Mouse (Mus musculus) MEL (cell line): Measurements from ENCODE around the gene Gm42417. TPM values are rescaled to one million over a fixed set of nuclear protein-coding genes. Genes with fewer than 3 reads are reported as not detected.

ENCODE experiments used
- DNase-seq: peaks from one replicate; pipeline ENCODE4 v3.0.0; 2011; ENCODE audit warnings: low read depth, low spot score
- H3K27ac ChIP-seq: 2 replicates; pipeline ENCODE4 v1.5.1; 2012; ENCODE audit warnings: low read depth, mild to moderate bottlenecking, control low read depth, low read length, moderate library complexity; ENCODE audit not compliant: control insufficient read depth
- H3K27me3 ChIP-seq, 2 experiments: fragments of 150-350 bp in 1 of 2; sonication (generic) in 1 of 2; 2 replicates each; pipeline ENCODE4 v1.6.1; 2012; ENCODE audit warnings: low read length in 2 of 2, mild to moderate bottlenecking in 2 of 2, improper control_type of control experiment in 1 of 2, moderate library complexity in 1 of 2; ENCODE audit not compliant: insufficient read depth in 2 of 2, control insufficient read depth in 1 of 2
- H3K36me3 ChIP-seq, 2 experiments: 2 replicates each; pipeline ENCODE4 v1.6.1; 2012 to 2014; ENCODE audit warnings: low read length in 2 of 2, improper control_type of control experiment in 1 of 2, inconsistent platforms in 1 of 2, mild to moderate bottlenecking in 1 of 2; ENCODE audit not compliant: insufficient read depth in 2 of 2, control insufficient read depth in 1 of 2
- H3K4me1 ChIP-seq, 2 experiments: fragments of 150-350 bp in 1 of 2; sonication (generic) in 1 of 2; 2 replicates each; pipeline ENCODE4 v1.6.1; 2012; ENCODE audit warnings: low read length in 2 of 2, improper control_type of control experiment in 1 of 2, mild to moderate bottlenecking in 1 of 2; ENCODE audit not compliant: insufficient read depth in 2 of 2, control insufficient read depth in 1 of 2
- H3K4me3 ChIP-seq, 2 experiments: fragments of 150-350 bp in 1 of 2; sonication (generic) in 1 of 2; 2 replicates each; pipeline ENCODE4 v1.5.1; 2012; ENCODE audit warnings: low read depth in 2 of 2, low read length in 2 of 2, mild to moderate bottlenecking in 2 of 2, moderate library complexity in 2 of 2, control low read depth in 1 of 2, improper control_type of control experiment in 1 of 2; ENCODE audit not compliant: control insufficient read depth in 1 of 2, insufficient read depth in 1 of 2
- H3K79me2 ChIP-seq: 2 replicates; pipeline ENCODE4 v1.6.1; 2012; ENCODE audit warnings: mild to moderate bottlenecking, low read length, moderate library complexity; ENCODE audit not compliant: control insufficient read depth, poor library complexity, insufficient read depth
- H3K9ac ChIP-seq: 2 replicates; pipeline ENCODE4 v1.6.1; 2012; ENCODE audit warnings: low read depth, mild to moderate bottlenecking, control low read depth, low read length, moderate library complexity; ENCODE audit not compliant: control insufficient read depth, poor library complexity, severe bottlenecking
- H3K9me3 ChIP-seq: fragments of 150-350 bp; sonication (generic); replicated peaks from 2 replicates; pipeline ENCODE4 v1.6.1; 2012; ENCODE audit warnings: mild to moderate bottlenecking, low read length, improper control_type of control experiment, moderate library complexity; ENCODE audit not compliant: insufficient read depth
- BHLHE40 ChIP-seq: IDR thresholded peaks from 2 replicates; pipeline ENCODE4 v1.6.1; 2012; ENCODE audit warnings: low read depth, mild to moderate bottlenecking, inconsistent platforms, low read length, improper control_type of control experiment, borderline replicate concordance
- CHD2 ChIP-seq: IDR thresholded peaks from 2 replicates; pipeline ENCODE4 v1.6.1; 2011; ENCODE audit warnings: low read length, improper control_type of control experiment
- CTCF ChIP-seq, 3 experiments: IDR thresholded peaks in 2 of 3; conservative IDR thresholded peaks in 1 of 3; 2 replicates each; pipeline ENCODE4 v1.5.1; 2011 to 2012; ENCODE audit warnings: low read length in 3 of 3, low read depth in 2 of 3, mild to moderate bottlenecking in 2 of 3, improper control_type of control experiment in 1 of 3, inconsistent platforms in 1 of 3, mixed read lengths in 1 of 3, moderate library complexity in 1 of 3; ENCODE audit not compliant: control insufficient read depth in 1 of 3, insufficient read depth in 1 of 3, poor library complexity in 1 of 3, severe bottlenecking in 1 of 3
- E2F4 ChIP-seq: IDR thresholded peaks from 2 replicates; pipeline ENCODE4 v1.6.1; 2011; ENCODE audit warnings: low read depth, low read length, improper control_type of control experiment, borderline replicate concordance
- MAFK ChIP-seq: IDR thresholded peaks from 2 replicates; pipeline ENCODE4 v1.6.1; 2011; ENCODE audit warnings: low read depth, mild to moderate bottlenecking, low read length, improper control_type of control experiment, borderline replicate concordance
- MAX ChIP-seq: IDR thresholded peaks from 2 replicates; pipeline ENCODE4 v1.6.1; 2011; ENCODE audit warnings: low read length, improper control_type of control experiment
- MAZ ChIP-seq: IDR thresholded peaks from 2 replicates; pipeline ENCODE4 v1.6.1; 2012; ENCODE audit warnings: low read depth, mild to moderate bottlenecking, inconsistent platforms, low read length, improper control_type of control experiment
- MEF2A ChIP-seq: IDR thresholded peaks from 2 replicates; pipeline ENCODE4 v1.6.1; 2014; ENCODE audit warnings: low read depth, mild to moderate bottlenecking, inconsistent platforms, low read length, improper control_type of control experiment; ENCODE audit not compliant: poor library complexity, insufficient replicate concordance, severe bottlenecking; ENCODE audit errors: extremely low read depth
- MYC ChIP-seq: IDR thresholded peaks from 2 replicates; pipeline ENCODE4 v1.6.1; 2011; ENCODE audit warnings: low read depth, mild to moderate bottlenecking, low read length, improper control_type of control experiment, moderate library complexity
- NELFE ChIP-seq: IDR thresholded peaks from 2 replicates; pipeline ENCODE4 v1.6.1; 2011; ENCODE audit warnings: low read depth, low read length, improper control_type of control experiment
- NRF1 ChIP-seq: IDR thresholded peaks from 2 replicates; pipeline ENCODE4 v1.6.1; 2014; ENCODE audit warnings: low read depth, mild to moderate bottlenecking, inconsistent platforms, low read length, improper control_type of control experiment, moderate library complexity; ENCODE audit not compliant: poor library complexity, insufficient read depth, severe bottlenecking
- POLR2A ChIP-seq, 2 experiments: IDR thresholded peaks; 2 replicates each; pipeline ENCODE4 v1.6.1; 2011 to 2012; ENCODE audit warnings: low read length in 2 of 2, mild to moderate bottlenecking in 2 of 2, control low read depth in 1 of 2, improper control_type of control experiment in 1 of 2, low read depth in 1 of 2, moderate library complexity in 1 of 2; ENCODE audit not compliant: control insufficient read depth in 1 of 2, insufficient read depth in 1 of 2, poor library complexity in 1 of 2
- POLR2AphosphoS2 ChIP-seq: IDR thresholded peaks from 2 replicates; pipeline ENCODE4 v1.6.1; 2011; ENCODE audit warnings: low read length, improper control_type of control experiment
- POLR2AphosphoS5 ChIP-seq: IDR thresholded peaks from 2 replicates; pipeline ENCODE4 v1.6.1; 2012; ENCODE audit warnings: low read depth, borderline replicate concordance, mild to moderate bottlenecking, inconsistent platforms, low read length, moderate library complexity, mixed read lengths
- RAD21 ChIP-seq: IDR thresholded peaks from 2 replicates; pipeline ENCODE4 v1.6.1; 2011; ENCODE audit warnings: mild to moderate bottlenecking, low read depth, low read length, improper control_type of control experiment
- RCOR1 ChIP-seq: IDR thresholded peaks from 2 replicates; pipeline ENCODE4 v1.6.1; 2012; ENCODE audit warnings: low read depth, mild to moderate bottlenecking, inconsistent platforms, low read length, improper control_type of control experiment
- SIN3A ChIP-seq: IDR thresholded peaks from 2 replicates; pipeline ENCODE4 v1.6.1; 2012; ENCODE audit warnings: low read length, improper control_type of control experiment, inconsistent platforms
- TCF12 ChIP-seq: IDR thresholded peaks from 2 replicates; pipeline ENCODE4 v1.6.1; 2014; ENCODE audit warnings: low read depth, mild to moderate bottlenecking, inconsistent platforms, low read length, improper control_type of control experiment, moderate library complexity
- UBTF ChIP-seq: IDR thresholded peaks from 2 replicates; pipeline ENCODE4 v1.6.1; 2012; ENCODE audit warnings: low read depth, mild to moderate bottlenecking, inconsistent platforms, low read length, improper control_type of control experiment, moderate library complexity, borderline replicate concordance; ENCODE audit not compliant: insufficient read depth
- USF1 ChIP-seq: IDR thresholded peaks from 2 replicates; pipeline ENCODE4 v1.6.1; 2014; ENCODE audit warnings: low read depth, mild to moderate bottlenecking, inconsistent platforms, low read length, improper control_type of control experiment, moderate library complexity
- USF2 ChIP-seq, 2 experiments: IDR thresholded peaks; 2 replicates each; pipeline ENCODE4 v1.6.1; 2011 to 2012; ENCODE audit warnings: improper control_type of control experiment in 2 of 2, low read length in 2 of 2, borderline replicate concordance in 1 of 2, inconsistent platforms in 1 of 2, low read depth in 1 of 2, mild to moderate bottlenecking in 1 of 2; ENCODE audit not compliant: insufficient read depth in 1 of 2
- ZKSCAN1 ChIP-seq: IDR thresholded peaks from 2 replicates; pipeline ENCODE4 v1.6.1; 2012; ENCODE audit warnings: low read depth, mild to moderate bottlenecking, inconsistent platforms, low read length, improper control_type of control experiment, moderate library complexity
- ZMIZ1 ChIP-seq: IDR thresholded peaks from 2 replicates; pipeline ENCODE4 v1.6.1; 2012; ENCODE audit warnings: low read depth, mild to moderate bottlenecking, inconsistent platforms, low read length, improper control_type of control experiment, moderate library complexity
- polyA plus RNA-seq, 2 experiments: library from polyadenylated mRNA; stranded (reverse) in 1 of 2; unstranded in 1 of 2; fragments of >175 nt in 1 of 2; fragments of >200 nt in 1 of 2; gene quantifications; 2 replicates each; pipeline versions ENCODE4 v1.2.1 to v1.2.4; 2012; ENCODE audit warnings: low replicate concordance in 2 of 2, low read depth in 1 of 2; ENCODE audit not compliant: insufficient read length in 2 of 2, insufficient read depth in 1 of 2, missing spikeins in 1 of 2
- total RNA-seq: library from RNA; depleted of rRNA; stranded (reverse); fragments of 300-350 nt; gene quantifications from 2 replicates; pipeline ENCODE4 v1.2.3, GENCODE M21; 2012

The Gm42417 gene
- total and polyA plus RNA-seq, 3 experiments, result 0.74 TPM; not detected in 2

DNA sequence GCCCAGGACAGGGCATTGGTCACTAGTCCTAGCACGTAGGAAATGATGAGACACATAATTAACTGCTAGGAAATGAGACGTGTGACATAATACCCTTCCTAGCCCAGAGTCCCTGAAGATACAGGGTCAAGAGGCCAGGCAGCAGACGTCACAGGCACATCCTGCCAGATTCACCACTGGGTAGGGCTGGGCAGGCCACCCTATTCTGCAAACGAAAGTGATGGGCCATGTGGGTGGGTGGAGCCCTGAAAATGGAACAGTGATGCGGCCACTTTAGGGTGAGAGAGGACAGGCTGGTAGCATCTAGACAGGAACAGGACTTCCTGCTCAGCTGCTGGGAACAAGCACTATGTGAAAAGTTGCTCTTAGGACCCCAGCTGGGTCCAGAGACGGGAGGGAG, 32.4 kb upstream of the Gm42417 start:
- Histone ChIP-seq H3K4me1 (no peaks in the 10 kb centered on the region), H3K4me3 (no peak overlapping the region), H3K79me2 (no peaks in the 10 kb centered on the region), H3K9ac (no peak overlapping the region), H3K36me3 (no peaks in the 10 kb centered on the region), H3K27me3 (no peaks in the 10 kb centered on the region; a peak in 2 of 4 replicates), H3K9me3 (no peaks in the 10 kb centered on the region), H3K27ac (no peak overlapping the region)
- TF ChIP-seq CHD2 (no peak), USF2 (IDR thresholded peaks at IDR 0.05; ENCODE audit: borderline replicate concordance in 1 of 2, insufficient read depth in 1 of 2, low read depth in 1 of 2, low read length in 2 of 2) (no peak), POLR2A (IDR thresholded peaks at IDR 0.05; ENCODE audit: control insufficient read depth in 1 of 2, insufficient read depth in 1 of 2, low read depth in 1 of 2, low read length in 2 of 2, poor library complexity in 1 of 2) (no peak), POLR2AphosphoS5 (no peak), NELFE (no peak), MAX (no peak), E2F4 (no peak)
- no peak for DNase-seq

DNA sequence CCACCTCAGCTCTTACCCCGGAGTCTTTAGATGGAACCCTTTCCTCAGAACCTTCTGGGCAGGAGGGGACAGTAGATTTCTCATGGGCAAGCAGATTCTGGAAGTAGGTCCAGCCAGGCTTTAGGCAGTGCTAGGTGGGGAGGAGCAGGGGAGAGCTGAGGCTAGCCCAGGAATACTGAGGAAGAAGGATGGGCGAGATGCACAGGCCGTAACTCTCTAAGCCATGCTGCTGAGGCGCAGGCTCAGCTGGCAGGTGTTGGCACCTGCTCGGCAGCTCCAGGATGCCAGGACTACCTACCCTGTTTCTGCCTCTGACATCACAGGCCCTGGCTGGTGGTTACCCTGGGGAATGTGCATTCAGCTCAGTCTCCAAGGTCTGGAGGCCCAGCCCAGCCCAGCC, 31.1 kb upstream of the Gm42417 start:
- no peaks in the 10 kb centered on the region; a peak in 3 of 4 replicates for H3K27me3 ChIP-seq

DNA sequence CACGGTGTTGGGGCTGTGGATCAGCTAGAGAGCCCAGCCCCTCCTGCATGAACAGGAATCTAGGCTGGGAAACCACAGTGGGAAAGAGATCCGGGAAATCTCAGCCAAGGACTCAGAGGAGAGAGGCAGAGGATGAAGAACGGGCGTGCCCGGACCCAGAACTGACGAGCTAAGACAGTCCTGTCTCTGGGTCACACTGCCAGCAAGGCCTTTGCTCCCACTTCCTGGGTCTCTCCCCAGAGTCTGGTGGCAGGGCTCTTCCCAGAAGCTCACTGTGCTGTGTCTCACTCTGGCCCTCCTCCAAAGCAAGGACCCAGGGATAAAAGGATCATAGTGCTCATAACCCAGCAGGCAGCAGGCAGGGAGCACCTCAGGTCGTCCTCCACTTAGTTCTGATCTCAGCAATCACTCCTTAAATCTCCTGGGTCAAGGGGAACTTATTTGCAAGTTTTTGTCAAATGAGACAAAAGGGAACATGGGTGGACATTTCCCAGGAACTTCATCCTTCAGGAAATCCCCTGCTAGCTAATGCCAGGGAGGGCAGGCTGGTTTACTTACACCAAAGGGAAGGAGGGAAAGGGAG, 30.6 kb upstream of the Gm42417 start:
- no peak overlapping the region for H3K27ac ChIP-seq
- no peak overlapping the region for H3K9ac ChIP-seq
- DNase-seq, result no peak
- H3K4me3 ChIP-seq, result no peak overlapping the region
- H3K36me3 ChIP-seq, result no peaks in the 10 kb centered on the region
- no peaks in the 10 kb centered on the region for H3K9me3 ChIP-seq
- no peaks in the 10 kb centered on the region; a peak in 3 of 4 replicates for H3K27me3 ChIP-seq
- no peaks in the 10 kb centered on the region for H3K79me2 ChIP-seq
- H3K4me1 ChIP-seq, result no peaks in the 10 kb centered on the region
- TF ChIP-seq MEF2A, result no peak
- no peak for TF ChIP-seq SIN3A
- TF ChIP-seq NRF1, result no peak
- TF ChIP-seq USF1, result no peak
- TF ChIP-seq TCF12, result no peak

More for the DNA sequence above, 31.1 kb upstream of the Gm42417 start:
- no peaks in the 10 kb centered on the region for H3K79me2 ChIP-seq
- no peaks in the 10 kb centered on the region for H3K36me3 ChIP-seq
- no peak overlapping the region for H3K9ac ChIP-seq
- no peak for TF ChIP-seq MAFK
- no peak for TF ChIP-seq TCF12
- TF ChIP-seq BHLHE40, result no peak
- no peak for TF ChIP-seq NRF1
- no peak for TF ChIP-seq E2F4
- TF ChIP-seq MYC, result no peak
- TF ChIP-seq ZMIZ1, result no peak
- no peak for TF ChIP-seq CTCF (IDR thresholded peaks at IDR 0.05 in 2 of 3, conservative IDR thresholded peaks at IDR 0.05 in 1 of 3; ENCODE audit: control insufficient read depth in 1 of 3, insufficient read depth in 1 of 3, low read depth in 2 of 3, low read length in 3 of 3, poor library complexity in 1 of 3, severe bottlenecking in 1 of 3)
- TF ChIP-seq ZKSCAN1, result no peak
- TF ChIP-seq UBTF, result no peak
- TF ChIP-seq RCOR1, result no peak
- TF ChIP-seq NELFE, result no peak
- TF ChIP-seq POLR2AphosphoS2, result no peak
- TF ChIP-seq RAD21, result no peak
- TF ChIP-seq MAZ, result no peak
- H3K9me3 ChIP-seq, result no peaks in the 10 kb centered on the region
- DNase-seq, result no peak
- no peak overlapping the region for H3K27ac ChIP-seq
- H3K4me1 ChIP-seq, result no peaks in the 10 kb centered on the region
- H3K4me3 ChIP-seq, result no peak overlapping the region
